Mouse (Mus musculus) forebrain, embryonic 10.5 days (tissue): Measurements from ENCODE around the gene Tstd3. TPM values are rescaled to one million over a fixed set of nuclear protein-coding genes. Genes with fewer than 3 reads are reported as not detected.
"Not testable (repeated sequence)": the region's sequence is repeated elsewhere in the genome, so short reads cannot be mapped to it uniquely, and the experiment has no call there.

Experiments
- DNase-seq: peaks from one replicate; pipeline ENCODE4 v3.0.0-alpha.2; 2017; ENCODE audit warnings: low spot score; ENCODE audit errors: extremely low spot score
- H3K27ac ChIP-seq: fragments of 300-500 bp; sonication (generic); 2 replicates; pipeline ENCODE4 v1.5.1; 2016; ENCODE audit warnings: mild to moderate bottlenecking
- H3K27me3 ChIP-seq: fragments of 300-500 bp; sonication (generic); 2 replicates; pipeline ENCODE4 v1.6.1; 2016; ENCODE audit warnings: mild to moderate bottlenecking; ENCODE audit not compliant: poor library complexity, severe bottlenecking
- H3K36me3 ChIP-seq: fragments of 300-500 bp; sonication (generic); replicated peaks from 2 replicates; pipeline ENCODE4 v1.6.1; 2016; ENCODE audit warnings: mild to moderate bottlenecking, moderate library complexity
- H3K4me1 ChIP-seq: fragments of 300-500 bp; sonication (generic); 2 replicates; pipeline ENCODE4 v1.6.1; 2016
- H3K4me3 ChIP-seq: fragments of 300-500 bp; sonication (generic); 2 replicates; pipeline ENCODE4 v1.5.1; 2016; ENCODE audit warnings: mild to moderate bottlenecking, moderate library complexity
- H3K9me3 ChIP-seq: fragments of 300-500 bp; sonication (generic); 2 replicates; pipeline ENCODE4 v1.6.1; 2016; ENCODE audit warnings: mild to moderate bottlenecking, moderate library complexity
- WGBS: fragments of 180-500 bp; shearing (Covaris S2); methylation state at CpG from one replicate; pipeline ENCODE4 v1.1.7; 2016; 5-methylcytosine and 5-hydroxymethylcytosine counted together
- polyA plus RNA-seq: library from polyadenylated mRNA; unstranded; fragments of >200 nt; fragmentation: Nextera tagmentation; extraction: Ambion mirVana; gene quantifications from 2 replicates; pipeline ENCODE4 v1.2.1, GENCODE M21; 2016

The Tstd3 gene
- polyA plus RNA-seq, 1 experiment from 2014 or later = 24.3 TPM

DNA sequence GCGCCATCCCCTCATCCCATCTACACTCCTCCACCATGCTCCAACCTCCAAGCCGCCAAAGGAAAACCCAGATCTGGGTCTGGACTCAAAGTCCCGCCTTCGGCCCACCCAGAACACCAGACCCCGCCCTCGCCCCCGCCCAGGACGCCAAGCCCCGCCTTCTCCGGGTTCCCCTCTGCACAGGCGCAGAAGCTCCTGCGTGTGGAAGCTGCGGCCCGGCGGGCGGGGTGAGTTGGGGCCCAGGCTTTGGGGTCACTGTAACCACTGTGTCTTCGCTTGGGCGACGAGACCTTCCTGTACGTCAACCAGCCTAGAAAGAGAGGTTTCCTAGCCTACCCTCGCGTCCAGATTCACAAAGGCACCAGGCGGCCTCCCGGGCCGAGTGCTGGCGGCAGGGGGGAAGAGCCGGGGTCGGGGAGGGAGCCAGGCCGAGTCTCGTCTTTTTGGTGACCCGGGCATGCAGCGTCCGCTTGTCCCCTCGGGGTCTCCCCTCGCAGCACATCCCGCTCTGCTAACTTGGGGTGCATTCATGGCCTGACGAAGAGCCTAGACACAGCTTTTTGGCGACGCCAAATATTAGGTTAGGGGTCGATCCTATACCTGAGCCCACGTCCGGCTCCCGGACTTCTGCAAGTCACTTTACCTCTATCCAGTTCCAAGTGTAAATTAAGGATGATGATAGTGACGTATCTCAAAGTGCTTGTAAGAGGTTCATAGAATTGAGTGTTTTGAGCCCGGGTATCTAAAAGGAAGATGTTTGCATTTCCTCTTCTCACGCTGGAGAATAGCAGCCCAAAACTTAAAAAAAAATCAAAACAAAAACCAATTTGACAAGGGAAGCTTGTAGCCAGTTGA, 9.3 kb upstream of the Tstd3 start:
- Histone ChIP-seq H3K27ac (peak overlapping the region; percentile 94), H3K36me3 (peaks cover 10% of the 10 kb centered on the region), H3K4me1 (peaks cover 6% of the 10 kb centered on the region; the same call in 1 of the 2 replicates), H3K9me3 (no peaks in the 10 kb centered on the region), H3K4me3 (peak overlapping the region; percentile 85), H3K27me3 (no peaks in the 10 kb centered on the region)
- peak; percentile 97 for DNase-seq
- whole genome bisulfite sequencing = under 1% methylated on average over 46 of the region's 46 CpGs

- H3K36me3 ChIP-seq = no peaks in the 10 kb centered on the region
- peaks cover 3% of the 10 kb centered on the region; the same call in 1 of the 2 replicates for H3K4me1 ChIP-seq
- DNase-seq = no peak
- H3K4me3 ChIP-seq = no peak overlapping the region
- H3K27me3 ChIP-seq = no peaks in the 10 kb centered on the region
- H3K9me3 ChIP-seq = no peaks in the 10 kb centered on the region
- H3K27ac ChIP-seq = no peak overlapping the region
- 96% methylated on average over 1 of the region's 1 CpGs for WGBS
Observed at GRCm38 (mm10) chr4:21772306-21772705, 5.3 kb upstream of the Tstd3 start.

GRCm38 (mm10) chr4:21771064-21771463, 4.1 kb upstream of the Tstd3 start:
- Histone ChIP-seq H3K4me1 (peaks cover 6% of the 10 kb centered on the region), H3K27ac (no peak overlapping the region), H3K27me3 (no peaks in the 10 kb centered on the region), H3K9me3 (no peaks in the 10 kb centered on the region), H3K4me3 (no peak overlapping the region), H3K36me3 (no peaks in the 10 kb centered on the region)
- no peak for DNase-seq
- 85% methylated on average over 1 of the region's 1 CpGs for WGBS

GRCm38 (mm10) chr4:21766171-21766862, 695 bp downstream of the Tstd3 start:
- Histone ChIP-seq H3K27ac (peak overlapping the region; percentile 81), H3K9me3 (no peaks in the 10 kb centered on the region), H3K4me1 (peaks cover 8% of the 10 kb centered on the region), H3K4me3 (peak overlapping the region; percentile 68), H3K27me3 (no peaks in the 10 kb centered on the region), H3K36me3 (peaks cover 2% of the 10 kb centered on the region; the same call in 1 of the 2 replicates)
- no peak for DNase-seq
- 19% methylated on average over 14 of the region's 14 CpGs for WGBS

DNA sequence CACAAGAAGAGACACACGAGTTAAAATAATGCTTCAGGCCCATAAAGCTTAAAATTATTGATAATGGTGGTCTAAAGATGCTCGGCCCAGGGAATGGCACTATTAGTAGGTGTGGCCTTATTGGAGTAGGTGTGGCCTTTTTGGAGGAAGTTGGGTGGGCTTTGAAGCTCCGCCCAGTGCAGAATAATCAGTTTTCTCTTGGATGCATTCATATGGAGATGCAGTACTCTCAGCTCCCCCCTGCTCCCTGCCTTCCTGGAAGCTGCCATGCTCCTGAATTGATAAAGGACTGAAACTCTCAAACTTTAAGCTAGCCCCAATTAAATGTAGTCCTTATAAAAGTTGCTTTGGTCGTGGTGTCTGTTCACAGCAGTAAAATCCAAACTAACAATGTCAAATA, 3.2 kb downstream of the Tstd3 start:
- DNase-seq = no peak
- WGBS = 78% methylated on average over 4 of the region's 4 CpGs
- Histone ChIP-seq H3K4me1 (peaks cover 8% of the 10 kb centered on the region), H3K9me3 (peaks cover 4% of the 10 kb centered on the region; the same call in 1 of the 2 replicates), H3K27ac (no peak overlapping the region), H3K4me3 (no peak overlapping the region), H3K27me3 (no peaks in the 10 kb centered on the region), H3K36me3 (peaks cover 14% of the 10 kb centered on the region)

DNA sequence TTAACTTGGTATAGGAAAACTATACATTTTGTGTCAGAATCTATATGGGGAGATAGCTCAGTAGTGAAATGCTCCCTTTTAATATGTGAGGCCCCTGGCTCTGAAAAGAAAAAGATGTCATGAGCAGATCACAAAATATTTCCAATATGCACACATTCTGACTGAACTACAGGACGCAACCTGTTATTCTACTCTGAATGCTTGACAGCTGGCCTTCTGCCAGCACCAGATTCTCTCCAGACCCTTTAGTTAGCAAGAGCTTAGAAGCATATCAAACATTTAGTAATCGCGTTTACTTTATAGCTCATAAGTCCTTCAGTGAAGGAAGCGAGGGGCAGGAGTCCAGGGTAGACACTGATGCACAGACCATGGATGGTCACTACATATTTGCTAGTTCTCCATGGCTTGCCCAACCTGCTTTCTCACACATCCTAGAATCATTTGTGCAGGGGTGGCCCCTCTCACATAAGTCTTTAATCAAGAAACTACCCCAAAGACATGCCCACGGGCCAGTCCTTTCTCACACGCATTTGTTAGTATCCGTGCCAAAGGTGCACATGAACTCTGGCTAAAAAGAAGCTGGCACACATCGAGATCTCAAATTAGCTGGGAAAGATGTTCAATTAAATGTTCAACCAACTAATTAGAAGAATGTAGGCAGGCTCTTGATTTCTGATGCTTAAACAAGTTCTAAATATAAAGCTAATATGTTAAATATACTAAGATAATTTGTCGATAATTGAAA, 5.4 kb downstream of the Tstd3 start:
- no peak for DNase-seq
- no peak overlapping the region for H3K4me3 ChIP-seq

DNA sequence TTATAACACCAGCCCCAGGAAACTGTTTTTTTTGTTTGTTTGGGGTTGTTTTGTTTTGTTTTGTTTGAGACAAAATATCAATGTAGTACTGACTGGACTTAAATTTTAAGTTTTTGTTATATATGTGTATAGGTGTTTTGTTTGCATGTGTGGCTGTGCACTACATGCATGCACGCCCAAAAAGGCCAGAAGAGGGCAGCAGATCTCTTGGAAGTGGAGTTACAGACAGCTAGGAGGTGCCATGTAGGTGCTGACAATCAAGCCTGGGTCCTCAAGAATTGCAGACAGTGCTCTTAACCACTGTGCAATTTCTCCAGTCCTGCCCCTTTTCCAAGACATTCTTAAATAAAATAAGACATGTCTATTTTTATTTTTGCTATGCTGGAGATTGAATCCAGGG, 8.2 kb downstream of the Tstd3 start:
- no peak for DNase-seq
- no peak overlapping the region for H3K4me3 ChIP-seq
- H3K36me3 ChIP-seq = peaks cover 27% of the 10 kb centered on the region
- peaks cover 4% of the 10 kb centered on the region; the same call in 1 of the 2 replicates for H3K9me3 ChIP-seq
- no peaks in the 10 kb centered on the region for H3K27me3 ChIP-seq
- WGBS = 65% methylated on average over 1 of the region's 1 CpGs
- H3K4me1 ChIP-seq = no peaks in the 10 kb centered on the region
- H3K27ac ChIP-seq = no peak overlapping the region

More for the DNA sequence above, 5.4 kb downstream of the Tstd3 start:
- WGBS = 92% methylated on average over 9 of the region's 9 CpGs
- H3K27ac ChIP-seq = no peak overlapping the region
- peaks cover 28% of the 10 kb centered on the region for H3K36me3 ChIP-seq
- H3K9me3 ChIP-seq = peaks cover 4% of the 10 kb centered on the region; the same call in 1 of the 2 replicates
- no peaks in the 10 kb centered on the region for H3K27me3 ChIP-seq
- H3K4me1 ChIP-seq = peaks cover 7% of the 10 kb centered on the region

GRCm38 (mm10) chr4:21755123-21755789, 11.8 kb downstream of the Tstd3 start:
- no peaks in the 10 kb centered on the region for H3K4me1 ChIP-seq
- no peak for DNase-seq
- H3K27me3 ChIP-seq = no peaks in the 10 kb centered on the region
- H3K4me3 ChIP-seq = no peak overlapping the region
- H3K27ac ChIP-seq = no peak overlapping the region
- 76% methylated on average over 4 of the region's 4 CpGs for WGBS
- peaks cover 4% of the 10 kb centered on the region; the same call in 1 of the 2 replicates for H3K9me3 ChIP-seq
- peaks cover 34% of the 10 kb centered on the region for H3K36me3 ChIP-seq

DNA sequence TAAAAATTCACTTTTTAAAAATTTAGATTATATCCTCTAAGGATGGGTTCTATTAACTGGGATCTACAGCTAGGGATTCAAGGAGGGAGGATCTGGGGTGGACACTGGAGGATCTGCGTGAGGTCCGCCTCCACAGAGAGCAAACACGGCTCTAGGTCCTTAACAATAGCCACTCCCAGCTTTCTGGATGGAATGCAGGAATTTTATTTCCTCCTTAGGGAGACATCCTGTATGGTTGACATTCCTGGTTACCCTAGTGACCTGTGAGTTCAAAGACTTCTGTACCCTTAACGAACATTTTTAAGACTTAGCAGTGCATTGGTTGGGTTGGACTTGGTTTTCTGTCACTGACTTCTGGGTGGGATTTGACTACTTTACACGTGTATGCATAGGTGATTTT, 21.3 kb downstream of the Tstd3 start:
- 88% methylated on average over 5 of the region's 5 CpGs for WGBS
- no peak for DNase-seq
- no peaks in the 10 kb centered on the region for H3K27me3 ChIP-seq
- H3K36me3 ChIP-seq = peaks cover 48% of the 10 kb centered on the region
- no peak overlapping the region for H3K27ac ChIP-seq
- no peaks in the 10 kb centered on the region for H3K4me1 ChIP-seq
- H3K9me3 ChIP-seq = no peaks in the 10 kb centered on the region; the same call in 1 of the 2 replicates
- H3K4me3 ChIP-seq = no peak overlapping the region

DNA sequence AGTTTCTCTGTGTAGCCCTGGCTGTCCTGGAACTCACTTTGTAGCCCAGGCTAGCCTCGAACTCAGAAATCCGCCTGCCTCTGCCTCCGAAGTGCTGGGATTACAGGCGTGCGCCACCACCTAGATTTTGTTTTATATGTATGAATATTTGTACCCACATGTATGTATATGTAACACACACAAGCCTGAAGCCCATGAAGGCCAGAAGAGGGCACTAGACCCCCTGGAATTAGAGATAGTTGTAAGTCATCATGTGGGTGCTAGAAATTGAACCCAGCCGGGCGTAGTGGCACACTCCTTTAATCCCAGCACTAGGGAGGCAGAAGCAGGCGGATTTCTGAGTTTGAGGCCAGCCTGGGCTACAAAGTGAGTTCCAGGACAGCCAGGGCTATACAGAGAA, 22.9 kb downstream of the Tstd3 start:
- not testable (repeated sequence) for DNase-seq, H3K27me3 ChIP-seq, H3K4me1 ChIP-seq, H3K27ac ChIP-seq, H3K9me3 ChIP-seq, H3K4me3 ChIP-seq
- 98% methylated on average over 8 of the region's 8 CpGs for WGBS
- peaks cover 57% of the 10 kb centered on the region for H3K36me3 ChIP-seq

DNA sequence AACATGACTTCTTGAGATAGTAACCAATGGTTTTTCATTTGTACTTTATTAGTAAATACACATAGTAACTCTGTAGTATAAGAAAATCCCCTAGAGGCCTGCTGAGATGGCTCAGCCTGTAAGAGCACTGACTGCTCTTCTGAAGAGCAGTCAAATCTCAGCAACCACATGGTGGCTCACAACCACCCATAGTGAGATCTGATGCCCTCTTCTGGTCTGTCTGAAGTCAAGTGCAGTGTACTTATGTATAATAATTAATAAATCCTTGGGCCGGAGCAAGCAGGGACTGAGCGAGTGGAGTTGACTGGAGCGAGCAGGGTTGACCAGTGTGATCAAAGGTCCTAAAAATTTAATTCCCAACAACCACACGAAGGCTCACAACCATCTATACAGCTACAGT, 27.8 kb downstream of the Tstd3 start:
- 95% methylated on average over 4 of the region's 4 CpGs for WGBS
- Histone ChIP-seq H3K36me3 (peaks cover 68% of the 10 kb centered on the region), H3K27me3 (no peaks in the 10 kb centered on the region), H3K9me3 (no peaks in the 10 kb centered on the region; the same call in 1 of the 2 replicates), H3K27ac (no peak overlapping the region), H3K4me1 (no peaks in the 10 kb centered on the region), H3K4me3 (no peak overlapping the region)
- no peak for DNase-seq

DNA sequence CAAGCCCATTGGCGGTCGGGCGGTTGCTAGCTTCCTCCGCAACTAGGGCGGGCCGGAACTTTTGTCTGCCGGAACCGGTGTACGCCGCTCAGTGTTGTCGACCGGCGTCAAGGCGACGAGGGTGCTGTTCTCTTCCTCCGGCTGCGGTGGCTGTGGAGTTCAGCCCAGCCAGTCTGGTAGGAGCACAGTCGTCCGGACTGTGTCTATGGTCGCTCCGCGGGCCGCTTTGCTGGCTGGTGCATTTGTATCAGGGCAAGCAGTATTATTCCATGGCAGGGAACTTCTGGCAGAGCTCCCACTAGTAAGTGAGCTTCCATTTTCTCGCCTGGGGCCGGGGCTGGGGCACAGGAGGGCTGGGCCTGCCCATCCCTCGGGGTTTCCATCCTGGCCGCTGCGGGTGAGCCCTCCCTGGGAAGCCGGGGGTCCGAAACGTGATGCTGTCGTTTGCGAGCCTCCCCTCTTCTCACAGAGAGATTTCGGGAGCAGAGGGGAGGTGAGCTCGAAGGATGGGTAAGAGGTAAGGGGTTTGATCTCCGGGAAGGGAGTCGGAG, 39.3 kb downstream of the Tstd3 start, which contains the start of gene Ccnc:
Gene Ccnc (plus strand): TSS at position 87 of the 551 bp plus-strand sequence.
- Histone ChIP-seq H3K36me3 (peaks cover 9% of the 10 kb centered on the region), H3K27me3 (no peaks in the 10 kb centered on the region), H3K4me3 (peak within 1 kb of the TSS; percentile 89), H3K4me1 (peaks cover 11% of the 10 kb centered on the region), H3K9me3 (no peaks in the 10 kb centered on the region), H3K27ac (peak within 1 kb of the TSS; percentile 89)
- under 1% methylated on average over 37 of the region's 37 CpGs for WGBS
- peak; percentile 95 for DNase-seq
